Mouse (Mus musculus) naive thymus-derived CD4-positive, alpha-beta T cell, adult 2 months (primary cell): ENCODE data around the gene Upf2.
"Not testable (repeated sequence)": the region's sequence is repeated elsewhere in the genome, so short reads cannot be mapped to it uniquely, and the experiment has no call there.

Source experiments
- DNase-seq: peaks from one replicate; pipeline ENCODE4 v3.0.0-alpha.2; 2011; ENCODE audit warnings: low read depth

The Upf2 gene

GRCm38 (mm10) chr2:5949821-5950220 is 1.4 kb upstream of the Upf2 start:
- not testable (repeated sequence) for DNase-seq

GRCm38 (mm10) chr2:5950305-5950704 is 964 bp upstream of the Upf2 start:
- peak; percentile 52 for DNase-seq

GRCm38 (mm10) chr2:5951621-5952211 is 447 bp downstream of the Upf2 start:
- no peak for DNase-seq

GRCm38 (mm10) chr2:5957705-5958104 is 6.4 kb downstream of the Upf2 start:
- DNase-seq = no peak

- no peak for DNase-seq
Measured at GRCm38 (mm10) chr2:5962265-5962664, 11.0 kb downstream of the Upf2 start.

GRCm38 (mm10) chr2:5963729-5964128 is 12.5 kb downstream of the Upf2 start:
- peak; percentile 11 for DNase-seq

GRCm38 (mm10) chr2:5965972-5966371 is 14.7 kb downstream of the Upf2 start:
- no peak for DNase-seq

GRCm38 (mm10) chr2:5970629-5971028 is 19.4 kb downstream of the Upf2 start:
- DNase-seq = not testable (repeated sequence)

- no peak for DNase-seq
Measured at GRCm38 (mm10) chr2:5977532-5977931, 26.3 kb downstream of the Upf2 start.

GRCm38 (mm10) chr2:5995538-5995937 is 44.3 kb downstream of the Upf2 start:
- peak; percentile 52 for DNase-seq

GRCm38 (mm10) chr2:6003949-6004348 is 52.7 kb downstream of the Upf2 start:
- DNase-seq = no peak

- no peak for DNase-seq
Measured at GRCm38 (mm10) chr2:6014532-6014931, 63.3 kb downstream of the Upf2 start.

- DNase-seq = not testable (repeated sequence)
Measured at GRCm38 (mm10) chr2:6015182-6015581, 63.9 kb downstream of the Upf2 start.

- no peak for DNase-seq
Measured at GRCm38 (mm10) chr2:6020570-6020969, 69.3 kb downstream of the Upf2 start.

- no peak for DNase-seq
Measured at GRCm38 (mm10) chr2:6042644-6043043, 91.4 kb downstream of the Upf2 start.

- no peak for DNase-seq
Measured at GRCm38 (mm10) chr2:6046796-6047195, 95.5 kb downstream of the Upf2 start.

- DNase-seq = no peak
Measured at GRCm38 (mm10) chr2:6048570-6048969, 97.3 kb downstream of the Upf2 start.

- DNase-seq = no peak
Measured at GRCm38 (mm10) chr2:6049018-6049417, 97.7 kb downstream of the Upf2 start.

GRCm38 (mm10) chr2:6055466-6055865 is 104.2 kb downstream of the Upf2 start:
- no peak for DNase-seq

GRCm38 (mm10) chr2:6056518-6056917 is 105.2 kb downstream of the Upf2 start:
- no peak for DNase-seq

- no peak for DNase-seq
Measured at GRCm38 (mm10) chr2:6059291-6059690, 108.0 kb downstream of the Upf2 start.

GRCm38 (mm10) chr2:6060071-6060804 is 109.0 kb downstream of the Upf2 start:
- DNase-seq = no peak

- no peak for DNase-seq
Measured at GRCm38 (mm10) chr2:6067341-6067740, 116.1 kb downstream of the Upf2 start.

- no peak for DNase-seq
Measured at GRCm38 (mm10) chr2:6070925-6071324, 119.7 kb downstream of the Upf2 start.
